ENCODE assay signal across 20 mouse cellular contexts in genomic region chr8:12777171-12777570, GRCm38 (mm10). TPM values are rescaled to one million over a fixed set of nuclear protein-coding genes. Genes with fewer than 3 reads are reported as not detected.
A peak's percentile ranks its signal among the peaks of the same experiment; 100 is the strongest.
DNase-seq lines count a peak whose midpoint lies in the region; ATAC-seq and TF ChIP-seq lines count a peak whose summit lies in the region.
"Had no signal": no experiment of that assay in that cellular context is flagged by ENCODE, and none has a peak within 500 bp of the region (broad histone marks: within the 10 kb centered on the region; RNA-seq: fewer than 3 reads in every experiment).

No protein-coding gene starts in this region.

- H3K4me1 ChIP-seq in heart, embryonic 11.5 days (ENCODE audit: control insufficient read depth, insufficient read depth, low read length): peaks cover 68% of the 10 kb centered on the region
- H3K4me1 ChIP-seq in lung, postnatal 0 days (ENCODE audit: insufficient read depth, low read depth, low read length): peaks cover 39% of the 10 kb centered on the region
- H3K4me1 ChIP-seq in liver, embryonic 13.5 days (replicated peaks): peaks cover 49% of the 10 kb centered on the region
- no peaks in the 10 kb centered on the region for H3K4me1 ChIP-seq in hindbrain, embryonic 14.5 days (replicated peaks; ENCODE audit: control insufficient read depth, insufficient read depth, low read length)
- H3K4me1 ChIP-seq in cerebellum, adult 2 months (ENCODE audit: control insufficient read depth, insufficient read depth, low read length): peaks cover 35% of the 10 kb centered on the region

- TF ChIP-seq POLR2A in cerebellum, adult 2 months (IDR thresholded peaks at IDR 0.05; ENCODE audit: borderline replicate concordance, insufficient read depth, low read length): no peak

- H3K9ac ChIP-seq in heart, embryonic 11.5 days (ENCODE audit: low read depth, low read length): no peak overlapping the region
- no peak overlapping the region for H3K9ac ChIP-seq in lung, postnatal 0 days (replicated peaks; ENCODE audit: low read depth)
- H3K9ac ChIP-seq in liver, embryonic 13.5 days: no peak overlapping the region
- no peak overlapping the region for H3K9ac ChIP-seq in hindbrain, embryonic 14.5 days
- H3K9ac ChIP-seq: embryonic facial prominence, embryonic 15.5 days; hindbrain, embryonic 15.5 days had no signal

- no peaks in the 10 kb centered on the region for H3K9me3 ChIP-seq in heart, embryonic 11.5 days (replicated peaks; ENCODE audit: control insufficient read depth, low read length)
- no peaks in the 10 kb centered on the region for H3K9me3 ChIP-seq in lung, postnatal 0 days (ENCODE audit: low read length)
- H3K9me3 ChIP-seq in liver, embryonic 13.5 days (replicated peaks): no peaks in the 10 kb centered on the region
- no peaks in the 10 kb centered on the region for H3K9me3 ChIP-seq in hindbrain, embryonic 14.5 days (ENCODE audit: control insufficient read depth, low read length)
- H3K9me3 ChIP-seq: embryonic facial prominence, embryonic 15.5 days; G1E; hindbrain, embryonic 15.5 days had no signal

- no peak for TF ChIP-seq EP300 in lung, postnatal 0 days (IDR thresholded peaks at IDR 0.05)

- TF ChIP-seq CTCF in lung, postnatal 0 days (IDR thresholded peaks at IDR 0.05): no peak
- no peak for TF ChIP-seq CTCF in cerebellum, adult 2 months (IDR thresholded peaks at IDR 0.05; ENCODE audit: borderline replicate concordance, insufficient read depth, low read depth, low read length)

- H3K4me3 ChIP-seq in heart, embryonic 11.5 days (ENCODE audit: low read depth, low read length): no peak overlapping the region
- no peak overlapping the region for H3K4me3 ChIP-seq in lung, postnatal 0 days (ENCODE audit: low read depth, low read length)
- no peak overlapping the region for H3K4me3 ChIP-seq in liver, embryonic 13.5 days (replicated peaks)
- no peak overlapping the region for H3K4me3 ChIP-seq in hindbrain, embryonic 14.5 days (replicated peaks; ENCODE audit: low read length)
- H3K4me3 ChIP-seq in cerebellum, adult 2 months (replicated peaks; ENCODE audit: insufficient read depth, low read depth, low read length): no peak overlapping the region
- H3K4me3 ChIP-seq: embryonic facial prominence, embryonic 15.5 days; hindbrain, embryonic 15.5 days had no signal

- no peak for ATAC-seq in heart, embryonic 11.5 days (replicated peaks; ENCODE audit: insufficient number of reproducible peaks, low FRiP score, low TSS enrichment)
- no peak for ATAC-seq in lung, postnatal 0 days
- peak; percentile 88 for ATAC-seq in liver, embryonic 13.5 days (ENCODE audit: low read depth)
- no peak for ATAC-seq in hindbrain, embryonic 14.5 days (ENCODE audit: low FRiP score)
- ATAC-seq: midbrain, embryonic 16.5 days had no signal

- no peak overlapping the region for H3K4me2 ChIP-seq in heart, embryonic 11.5 days
- no peak overlapping the region for H3K4me2 ChIP-seq in lung, postnatal 0 days (replicated peaks; ENCODE audit: low read depth, low read length)
- peak overlapping the region; percentile 13; the same call in 1 of the 2 replicates for H3K4me2 ChIP-seq in liver, embryonic 13.5 days
- H3K4me2 ChIP-seq in hindbrain, embryonic 14.5 days (replicated peaks): no peak overlapping the region
- H3K4me2 ChIP-seq: embryonic facial prominence, embryonic 15.5 days; hindbrain, embryonic 15.5 days had no signal

- H3K27me3 ChIP-seq in heart, embryonic 11.5 days (ENCODE audit: control insufficient read depth, insufficient read depth, low read length): no peaks in the 10 kb centered on the region
- no peaks in the 10 kb centered on the region for H3K27me3 ChIP-seq in lung, postnatal 0 days (replicated peaks; ENCODE audit: insufficient read depth, low read length)
- 0 out of 2 replicates have a peak, but pooled peaks cover 3% of the 10 kb centered on the region for H3K27me3 ChIP-seq in liver, embryonic 13.5 days
- no peaks in the 10 kb centered on the region for H3K27me3 ChIP-seq in hindbrain, embryonic 14.5 days (ENCODE audit: control insufficient read depth, insufficient read depth, low read length)
- H3K27me3 ChIP-seq in cerebellum, adult 2 months (ENCODE audit: control insufficient read depth, insufficient read depth, low read length): no peaks in the 10 kb centered on the region
- H3K27me3 ChIP-seq: embryonic facial prominence, embryonic 15.5 days; hindbrain, embryonic 15.5 days had no signal

- DNase-seq in heart, adult 18-20 months: no peak
- no peak for DNase-seq in lung, postnatal 0 days (ENCODE audit: low spot score)
- no peak for DNase-seq in lung, postnatal 10 days
- DNase-seq in liver, embryonic 13.5 days: peak; percentile 36
- DNase-seq in hindbrain, embryonic 14.5 days (ENCODE audit: low spot score): no peak
- no peak for DNase-seq in cerebellum, adult 2 months
- no peak for DNase-seq in layer of hippocampus, postnatal 14 days (ENCODE audit: low spot score in 2 of 2)
- DNase-seq: adrenal gland, postnatal 25 days; cerebellum, adult 11-12 months; cerebellum, postnatal 25 days; embryo, embryonic 11 days; kidney, adult 11 months; layer of hippocampus, postnatal 36 days; right cerebral cortex, postnatal 25 days; thymus, postnatal 4 days had no signal

- WGBS in heart, embryonic 11.5 days (ENCODE audit: insufficient replicate concordance): 53% methylated on average over 5 of the region's 5 CpGs
- 42% methylated on average over 5 of the region's 5 CpGs for WGBS in lung, postnatal 0 days
- 19% methylated on average over 5 of the region's 5 CpGs for WGBS in liver, embryonic 13.5 days (ENCODE audit: insufficient replicate concordance)
- 73% methylated on average over 5 of the region's 5 CpGs for whole genome bisulfite sequencing in hindbrain, embryonic 14.5 days
- WGBS in cerebellum, adult 2 months: 80% methylated on average over 5 of the region's 5 CpGs

- 0 out of 2 replicates have a peak overlapping the region, but pooled peaks have one; percentile 89 for H3K27ac ChIP-seq in heart, embryonic 11.5 days (ENCODE audit: low read depth, low read length)
- peak overlapping the region; percentile 57 for H3K27ac ChIP-seq in lung, postnatal 0 days (ENCODE audit: low read length)
- peak overlapping the region; percentile 35 for H3K27ac ChIP-seq in liver, embryonic 13.5 days
- H3K27ac ChIP-seq in hindbrain, embryonic 14.5 days: no peak overlapping the region
- H3K27ac ChIP-seq in cerebellum, adult 2 months (ENCODE audit: insufficient read depth, low read length): no peak overlapping the region
- H3K27ac ChIP-seq: embryonic facial prominence, embryonic 15.5 days; hindbrain, embryonic 15.5 days had no signal

- no peaks in the 10 kb centered on the region for H3K36me3 ChIP-seq in heart, embryonic 11.5 days (ENCODE audit: control insufficient read depth, insufficient read depth, low read length)
- H3K36me3 ChIP-seq in lung, postnatal 0 days (ENCODE audit: insufficient read depth, low read length): no peaks in the 10 kb centered on the region
- no peaks in the 10 kb centered on the region for H3K36me3 ChIP-seq in liver, embryonic 13.5 days
- H3K36me3 ChIP-seq in hindbrain, embryonic 14.5 days (replicated peaks; ENCODE audit: control insufficient read depth, insufficient read depth): no peaks in the 10 kb centered on the region
- H3K36me3 ChIP-seq: embryonic facial prominence, embryonic 15.5 days; G1E; hindbrain, embryonic 15.5 days had no signal

RNA-seq across cellular contexts. Expression of gene Atp11a, which starts 20.4 kb away (rescaled TPM):
- 15.6 and 16.4 TPM in 2 replicates for polyA plus RNA-seq in heart, embryonic 11.5 days (2014; fragmentation: Nextera tagmentation; extraction: Ambion mirVana)
- 10 to 100 TPM; 78.9 to 88.1 TPM for total RNA-seq in heart, adult 18-20 months (2021)
- 45.4 and 50.6 TPM in 2 replicates for polyA plus RNA-seq in lung, postnatal 0 days (2015; fragmentation: Nextera tagmentation; extraction: Ambion mirVana)
- 0.82 and 1.0 TPM in 2 replicates for polyA plus RNA-seq in liver, embryonic 13.5 days (2015; fragmentation: Nextera tagmentation; extraction: Ambion mirVana)
- 14.8 and 15.4 TPM in 2 replicates for polyA plus RNA-seq in hindbrain, embryonic 14.5 days (2014; fragmentation: Nextera tagmentation; extraction: Ambion mirVana)
- 63.6 and 71.6 TPM in 2 replicates for polyA plus RNA-seq in cerebellum, adult 2 months (2012; rRNA removed)
- total RNA-seq in layer of hippocampus, postnatal 14 days (2021): 10 to 100 TPM; 58.0 to 62.5 TPM
- polyA plus RNA-seq: G1E had no signal

Comparison
In these comparisons a context has a peak if more than half of its experiments do, and no peak if none do; other contexts are left out.
1. H3K27ac ChIP-seq: peak in heart, embryonic 11.5 days (single experiment), lung, postnatal 0 days (single experiment) and liver, embryonic 13.5 days (single experiment); none in hindbrain, embryonic 14.5 days (single experiment) and cerebellum, adult 2 months (single experiment).